Mouse (Mus musculus) ES-Bruce4 (cell line): ENCODE results near the gene Krba1.

Experiments
- CTCF ChIP-seq: IDR thresholded peaks from one replicate; pipeline ENCODE4 v1.8.1; 2011; ENCODE audit warnings: low read depth, low read length
- POLR2A ChIP-seq: IDR thresholded peaks from one replicate; pipeline ENCODE4 v1.8.1; 2011; ENCODE audit warnings: low read length; ENCODE audit not compliant: insufficient read depth

GRCm38 (mm10) chr6:48411193-48412092 is 16.1 kb downstream of the Krba1 start:
- TF ChIP-seq POLR2A (no peak), CTCF (no peak)
